ENCODE assay signal across 10 mouse cellular contexts in genomic region chr12:43813559-43813958, GRCm38 (mm10).
A peak's percentile ranks its signal among the peaks of the same experiment; 100 is the strongest.
DNase-seq lines count a peak whose midpoint lies in the region; ATAC-seq and TF ChIP-seq lines count a peak whose summit lies in the region.
"Had no signal": no experiment of that assay in that cellular context is flagged by ENCODE, and none has a peak within 500 bp of the region (broad histone marks: within the 10 kb centered on the region; RNA-seq: fewer than 3 reads in every experiment).

No protein-coding gene starts in this region.

- peak; percentile 8 for DNase-seq in 416B (ENCODE audit: low read depth)
- DNase-seq in MEL (ENCODE audit: low read depth, low spot score): peak; percentile 2
- peak; percentile 48 to 59 for DNase-seq in layer of hippocampus, adult 2 months (ENCODE audit: low spot score in 2 of 2)
- no peak for DNase-seq in urinary bladder, postnatal 25 days (ENCODE audit: low spot score)
- DNase-seq in testis, postnatal 10 days (ENCODE audit: low spot score): no peak
- no peak for DNase-seq in ovary, postnatal 10 days (ENCODE audit: low spot score)
- DNase-seq: liver, embryonic 13.5 days had no signal

- peak; percentile 8 to 51 (median 28); a peak in 3 of 6 replicates for TF ChIP-seq CTCF in MEL (IDR thresholded peaks at IDR 0.05 in 2 of 3, conservative IDR thresholded peaks at IDR 0.05 in 1 of 3; ENCODE audit: control insufficient read depth in 1 of 3, insufficient read depth in 1 of 3, low read depth in 2 of 3, low read length in 3 of 3, poor library complexity in 1 of 3, severe bottlenecking in 1 of 3)
- TF ChIP-seq CTCF in layer of hippocampus, adult 2 months (conservative IDR thresholded peaks at IDR 0.05): peak; percentile 90

- H3K79me2 ChIP-seq in MEL (ENCODE audit: control insufficient read depth, insufficient read depth, low read length, poor library complexity): no peaks in the 10 kb centered on the region

- TF ChIP-seq EP300 in MEL (IDR thresholded peaks at IDR 0.05; ENCODE audit: low read depth in 1 of 2, low read length in 2 of 2): no peak

- H3K9me3 ChIP-seq in hindbrain, embryonic 16.5 days (ENCODE audit: control insufficient read depth, low read length): no peaks in the 10 kb centered on the region
- H3K9me3 ChIP-seq in hindbrain, embryonic 13.5 days: no peaks in the 10 kb centered on the region
- no peaks in the 10 kb centered on the region for H3K9me3 ChIP-seq in MEL (replicated peaks; ENCODE audit: insufficient read depth, low read length)
- H3K9me3 ChIP-seq: embryonic facial prominence, embryonic 15.5 days; liver, embryonic 13.5 days had no signal

- H3K27me3 ChIP-seq in hindbrain, embryonic 16.5 days (replicated peaks; ENCODE audit: control insufficient read depth, insufficient read depth, low read length): no peaks in the 10 kb centered on the region
- no peaks in the 10 kb centered on the region for H3K27me3 ChIP-seq in hindbrain, embryonic 13.5 days
- H3K27me3 ChIP-seq in MEL (ENCODE audit: control insufficient read depth in 1 of 2, insufficient read depth in 2 of 2, low read length in 2 of 2): no peaks in the 10 kb centered on the region
- H3K27me3 ChIP-seq: embryonic facial prominence, embryonic 15.5 days; liver, embryonic 13.5 days had no signal

- no peak overlapping the region for H3K4me3 ChIP-seq in hindbrain, embryonic 16.5 days (ENCODE audit: low read length)
- no peak overlapping the region for H3K4me3 ChIP-seq in hindbrain, embryonic 13.5 days
- no peak overlapping the region for H3K4me3 ChIP-seq in MEL (ENCODE audit: control insufficient read depth in 1 of 2, insufficient read depth in 1 of 2, low read depth in 2 of 2, low read length in 2 of 2)
- H3K4me3 ChIP-seq in layer of hippocampus, adult 2 months: no peak overlapping the region
- H3K4me3 ChIP-seq: embryonic facial prominence, embryonic 15.5 days; liver, embryonic 13.5 days had no signal

- 14% methylated on average over 3 of the region's 3 CpGs for WGBS in hindbrain, embryonic 16.5 days
- 14% methylated on average over 3 of the region's 3 CpGs for WGBS in hindbrain, embryonic 13.5 days

- H3K4me2 ChIP-seq in hindbrain, embryonic 16.5 days (ENCODE audit: low read length): no peak overlapping the region
- no peak overlapping the region for H3K4me2 ChIP-seq in hindbrain, embryonic 13.5 days
- H3K4me2 ChIP-seq: embryonic facial prominence, embryonic 15.5 days; liver, embryonic 13.5 days had no signal

- H3K4me1 ChIP-seq in hindbrain, embryonic 16.5 days (ENCODE audit: control insufficient read depth, insufficient read depth, low read depth, low read length): no peaks in the 10 kb centered on the region
- 0 out of 2 replicates have a peak, but pooled peaks cover 2% of the 10 kb centered on the region for H3K4me1 ChIP-seq in hindbrain, embryonic 13.5 days (replicated peaks)
- no peaks in the 10 kb centered on the region for H3K4me1 ChIP-seq in MEL (ENCODE audit: control insufficient read depth in 1 of 2, insufficient read depth in 2 of 2, low read length in 2 of 2)
- H3K4me1 ChIP-seq: embryonic facial prominence, embryonic 15.5 days; liver, embryonic 13.5 days had no signal

- TF ChIP-seq POLR2A in MEL (IDR thresholded peaks at IDR 0.05; ENCODE audit: control insufficient read depth in 1 of 2, insufficient read depth in 1 of 2, low read depth in 1 of 2, low read length in 2 of 2, poor library complexity in 1 of 2): no peak

- peak; percentile 61; the same call in 1 of the 2 replicates for ATAC-seq in hindbrain, embryonic 16.5 days
- no peak for ATAC-seq in hindbrain, embryonic 13.5 days (ENCODE audit: low FRiP score)

- no peak overlapping the region for H3K27ac ChIP-seq in hindbrain, embryonic 16.5 days (ENCODE audit: low read depth, low read length)
- no peak overlapping the region for H3K27ac ChIP-seq in hindbrain, embryonic 13.5 days
- no peak overlapping the region for H3K27ac ChIP-seq in MEL (ENCODE audit: control insufficient read depth, low read depth, low read length)
- H3K27ac ChIP-seq in layer of hippocampus, adult 2 months: no peak overlapping the region
- H3K27ac ChIP-seq: embryonic facial prominence, embryonic 15.5 days; liver, embryonic 13.5 days had no signal

- no peak overlapping the region for H3K9ac ChIP-seq in hindbrain, embryonic 16.5 days (ENCODE audit: low read depth, low read length)
- no peak overlapping the region for H3K9ac ChIP-seq in hindbrain, embryonic 13.5 days
- no peak overlapping the region for H3K9ac ChIP-seq in MEL (ENCODE audit: control insufficient read depth, low read depth, low read length, poor library complexity, severe bottlenecking)
- H3K9ac ChIP-seq: embryonic facial prominence, embryonic 15.5 days; liver, embryonic 13.5 days had no signal

- H3K36me3 ChIP-seq in hindbrain, embryonic 16.5 days (ENCODE audit: control insufficient read depth, insufficient read depth, low read length): no peaks in the 10 kb centered on the region
- no peaks in the 10 kb centered on the region for H3K36me3 ChIP-seq in hindbrain, embryonic 13.5 days
- no peaks in the 10 kb centered on the region for H3K36me3 ChIP-seq in MEL (ENCODE audit: control insufficient read depth in 1 of 2, insufficient read depth in 2 of 2, low read length in 2 of 2)
- H3K36me3 ChIP-seq: embryonic facial prominence, embryonic 15.5 days; liver, embryonic 13.5 days had no signal

- TF ChIP-seq RAD21 in MEL (IDR thresholded peaks at IDR 0.05; ENCODE audit: low read depth, low read length): peak; percentile 62

TF ChIP-seq in MEL, 35 proteins besides CTCF, POLR2A, EP300 and RAD21:
- TF ChIP-seq ZC3H11A (IDR thresholded peaks at IDR 0.05; ENCODE audit: low read depth, low read length) (peak; percentile 74), MEF2A (IDR thresholded peaks at IDR 0.05; ENCODE audit: extremely low read depth, insufficient replicate concordance, low read depth, low read length, poor library complexity, severe bottlenecking) (no peak), TCF12 (IDR thresholded peaks at IDR 0.05; ENCODE audit: low read depth, low read length) (no peak), ZNF384 (IDR thresholded peaks at IDR 0.05; ENCODE audit: low read depth, low read length) (no peak), GATA1 (IDR thresholded peaks at IDR 0.05; ENCODE audit: low read depth, low read length) (no peak), SMC3 (IDR thresholded peaks at IDR 0.05; ENCODE audit: low read depth, low read length) (peak; percentile 52), BHLHE40 (IDR thresholded peaks at IDR 0.05; ENCODE audit: borderline replicate concordance, low read depth, low read length) (no peak), CHD1 (IDR thresholded peaks at IDR 0.05; ENCODE audit: low read depth, low read length) (no peak)
TF ChIP-seq in MEL: peak in this region for 2.

Comparison
In these comparisons a context has a peak if more than half of its experiments do, and no peak if none do; other contexts are left out.
1. DNase-seq: peak in 416B (single experiment), MEL (single experiment) and layer of hippocampus, adult 2 months (2 of 2); none in urinary bladder, postnatal 25 days (single experiment), testis, postnatal 10 days (single experiment) and ovary, postnatal 10 days (single experiment).